ENCODE assay signal across 9 mouse cellular contexts in the genomic region with DNA sequence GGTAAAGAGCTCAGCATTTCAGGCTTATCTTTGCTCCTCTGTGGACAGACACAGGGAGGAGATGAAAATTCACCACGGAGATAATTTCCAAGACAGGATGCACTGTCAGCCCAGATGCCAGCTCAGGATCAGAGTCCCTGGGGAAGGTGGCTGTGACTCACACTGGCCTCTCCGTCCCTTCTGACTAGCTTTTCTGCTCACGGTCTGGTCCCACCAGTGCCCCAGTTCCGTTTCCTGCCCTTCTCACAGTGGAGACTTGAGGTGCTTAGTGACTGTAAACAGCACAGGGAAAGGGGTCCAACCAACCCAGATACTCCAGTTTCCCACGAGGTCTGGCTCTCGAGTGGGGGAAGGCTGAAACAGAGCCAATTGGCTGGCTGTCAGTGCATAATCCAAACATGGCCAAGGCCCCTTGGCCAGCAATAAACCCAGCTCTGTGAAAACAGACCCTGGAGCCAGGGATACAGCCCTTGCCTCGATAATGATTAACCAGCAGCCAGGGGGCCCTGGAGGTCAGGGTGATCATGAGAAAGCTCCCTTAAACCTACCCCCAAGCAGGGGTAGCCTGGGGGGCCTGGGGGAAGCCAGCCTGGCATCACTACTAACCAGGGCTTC.
DNase-seq lines count a peak whose midpoint lies in the region; ATAC-seq and TF ChIP-seq lines count a peak whose summit lies in the region.
"Had no signal": no experiment of that assay in that cellular context is flagged by ENCODE, and none has a peak within 500 bp of the region (broad histone marks: within the 10 kb centered on the region; RNA-seq: fewer than 3 reads in every experiment).

No protein-coding gene starts in this region.

- peak; percentile 21 for ATAC-seq in erythroblast, adult 5-6 weeks (replicated peaks; ENCODE audit: low FRiP score, poor library complexity, severe bottlenecking)
- ATAC-seq in kidney, embryonic 16.5 days (ENCODE audit: low FRiP score, low TSS enrichment): peak; percentile 55; the same call in 1 of the 2 replicates
- peak; percentile 82 for ATAC-seq in lung, postnatal 0 days

- H3K4me2 ChIP-seq in kidney, embryonic 16.5 days (replicated peaks; ENCODE audit: low read depth, low read length): no peak overlapping the region
- H3K4me2 ChIP-seq in lung, postnatal 0 days (replicated peaks; ENCODE audit: low read depth, low read length): no peak overlapping the region
- H3K4me2 ChIP-seq: neural tube, embryonic 12.5 days had no signal

- H3K27ac ChIP-seq in layer of hippocampus, adult 2 months: peak overlapping the region; percentile 25; the same call in 1 of the 2 replicates
- H3K27ac ChIP-seq in kidney, embryonic 16.5 days (ENCODE audit: low read length): peak overlapping the region; percentile 76
- peak overlapping the region; percentile 59; the same call in 1 of the 2 replicates for H3K27ac ChIP-seq in lung, postnatal 0 days (ENCODE audit: low read length)
- H3K27ac ChIP-seq in gastrocnemius, adult 2 months: no peak overlapping the region
- H3K27ac ChIP-seq: neural tube, embryonic 12.5 days had no signal

- no peaks in the 10 kb centered on the region for H3K36me3 ChIP-seq in kidney, embryonic 16.5 days (ENCODE audit: insufficient read depth, low read length)
- H3K36me3 ChIP-seq in lung, postnatal 0 days (ENCODE audit: insufficient read depth, low read length): no peaks in the 10 kb centered on the region
- H3K36me3 ChIP-seq: neural tube, embryonic 12.5 days had no signal

- no peak overlapping the region for H3K4me3 ChIP-seq in layer of hippocampus, adult 2 months
- no peak overlapping the region for H3K4me3 ChIP-seq in kidney, embryonic 16.5 days (ENCODE audit: low read length)
- no peak overlapping the region for H3K4me3 ChIP-seq in lung, postnatal 0 days (ENCODE audit: low read depth, low read length)
- no peak overlapping the region for H3K4me3 ChIP-seq in gastrocnemius, adult 2 months
- H3K4me3 ChIP-seq: neural tube, embryonic 12.5 days had no signal

- TF ChIP-seq CTCF in layer of hippocampus, adult 2 months (conservative IDR thresholded peaks at IDR 0.05): 0 out of 2 replicates have a peak, but pooled peaks have one; percentile 2
- TF ChIP-seq CTCF in lung, postnatal 0 days (IDR thresholded peaks at IDR 0.05): 0 out of 2 replicates have a peak, but pooled peaks have one; percentile 1
- no peak for TF ChIP-seq CTCF in gastrocnemius, adult 2 months (IDR thresholded peaks at IDR 0.05)

- DNase-seq in layer of hippocampus, adult 2 months (ENCODE audit: low spot score in 2 of 2): peak in 1 of 2 experiments; percentile 39
- no peak for DNase-seq in layer of hippocampus, adult 18-20 months (ENCODE audit: low spot score in 2 of 2)
- DNase-seq in lung, postnatal 0 days (ENCODE audit: low spot score): peak; percentile 69
- DNase-seq in gastrocnemius, adult 2 months: no peak
- DNase-seq in retina, postnatal 1 day: no peak
- DNase-seq in embryo, embryonic 10 days (ENCODE audit: low spot score): no peak

- no peaks in the 10 kb centered on the region for H3K9me3 ChIP-seq in kidney, embryonic 16.5 days (ENCODE audit: low read length)
- H3K9me3 ChIP-seq in lung, postnatal 0 days (ENCODE audit: low read length): no peaks in the 10 kb centered on the region
- H3K9me3 ChIP-seq: neural tube, embryonic 12.5 days had no signal

- WGBS in kidney, embryonic 16.5 days: 24% methylated on average over 7 of the region's 7 CpGs
- WGBS in lung, postnatal 0 days: 7% methylated on average over 7 of the region's 7 CpGs

- peak overlapping the region; percentile 23; the same call in 1 of the 2 replicates for H3K9ac ChIP-seq in kidney, embryonic 16.5 days (replicated peaks; ENCODE audit: low read length)
- no peak overlapping the region for H3K9ac ChIP-seq in lung, postnatal 0 days (replicated peaks; ENCODE audit: low read depth)
- H3K9ac ChIP-seq: neural tube, embryonic 12.5 days had no signal

- TF ChIP-seq EP300 in lung, postnatal 0 days (IDR thresholded peaks at IDR 0.05): no peak

- intact Hi-C loops in gastrocnemius, adult 2 months (cut with DNase I): no loop called here

- peaks cover 29% of the 10 kb centered on the region for H3K4me1 ChIP-seq in kidney, embryonic 16.5 days (ENCODE audit: insufficient read depth, low read length)
- H3K4me1 ChIP-seq in lung, postnatal 0 days (ENCODE audit: insufficient read depth, low read depth, low read length): peaks cover 12% of the 10 kb centered on the region; the same call in 1 of the 2 replicates

- H3K27me3 ChIP-seq in kidney, embryonic 16.5 days (ENCODE audit: insufficient read depth, low read length): no peaks in the 10 kb centered on the region
- no peaks in the 10 kb centered on the region for H3K27me3 ChIP-seq in lung, postnatal 0 days (replicated peaks; ENCODE audit: insufficient read depth, low read length)
- H3K27me3 ChIP-seq: neural tube, embryonic 12.5 days had no signal

Comparison
In these comparisons a context has a peak if more than half of its experiments do, and no peak if none do; other contexts are left out.
1. ATAC-seq: peak in every context shown above with its lines; median percentile 82 in lung, postnatal 0 days; 55 in kidney, embryonic 16.5 days; 21 in erythroblast, adult 5-6 weeks.